Mouse (Mus musculus) adrenal gland, postnatal 4 days (tissue): ENCODE data around the gene C77080. TPM values are rescaled to one million over a fixed set of nuclear protein-coding genes. Genes with fewer than 3 reads are reported as not detected.
"Not testable (repeated sequence)": the region's sequence is repeated elsewhere in the genome, so short reads cannot be mapped to it uniquely, and the experiment has no call there.

Experiments
- DNase-seq, 2 experiments: peaks; one replicate each; pipeline ENCODE4 v3.0.0; 2021 to 2022; ENCODE audit warnings: low spot score in 2 of 2, mixed read lengths in 2 of 2
- total RNA-seq, 2 experiments: library from RNA; stranded (reverse); gene quantifications; 2 replicates each; pipeline ENCODE4 v1.2.3; 2021

Gene C77080
- total RNA-seq, 2 experiments from 2014 or later, result 15.7 to 21.0 TPM

- no peak for DNase-seq
Measured at GRCm38 (mm10) chr4:129221097-129222010, 39.9 kb downstream of the C77080 start.

DNA sequence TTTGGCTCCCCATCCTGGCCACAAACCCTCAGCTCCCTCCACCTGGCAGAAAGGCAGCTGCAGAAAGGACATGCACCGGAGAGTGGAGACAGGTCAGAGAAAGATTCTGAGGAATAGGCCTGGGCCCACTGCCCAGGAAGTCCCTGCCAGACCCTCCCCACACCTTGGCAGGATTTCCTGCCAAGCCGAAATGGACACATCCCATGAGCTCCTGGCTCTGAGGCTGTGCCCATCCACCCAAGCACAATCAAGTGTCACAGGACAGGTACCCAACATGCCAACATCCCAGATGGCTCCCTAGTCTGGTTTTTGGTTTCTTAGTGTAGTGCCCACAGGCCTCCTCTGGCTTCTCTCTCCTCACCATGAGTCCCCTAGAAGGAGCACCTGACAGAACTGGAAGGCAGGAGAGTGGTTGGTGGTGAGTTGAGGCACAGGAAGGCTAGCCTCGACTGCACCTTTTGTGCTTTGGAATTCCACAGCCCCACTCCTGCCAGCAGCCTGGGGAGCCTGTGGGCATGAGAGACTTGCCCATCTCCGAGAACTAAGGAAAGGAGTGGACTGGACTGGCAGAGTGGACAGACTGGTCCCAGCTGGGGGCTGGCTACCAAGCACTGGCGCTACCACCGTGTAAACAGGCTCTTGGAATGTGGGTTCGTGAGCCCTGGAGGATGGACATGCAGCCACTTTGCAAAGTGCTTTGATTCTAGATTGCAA, 40.7 kb downstream of the C77080 start:
- DNase-seq, result no peak

DNA sequence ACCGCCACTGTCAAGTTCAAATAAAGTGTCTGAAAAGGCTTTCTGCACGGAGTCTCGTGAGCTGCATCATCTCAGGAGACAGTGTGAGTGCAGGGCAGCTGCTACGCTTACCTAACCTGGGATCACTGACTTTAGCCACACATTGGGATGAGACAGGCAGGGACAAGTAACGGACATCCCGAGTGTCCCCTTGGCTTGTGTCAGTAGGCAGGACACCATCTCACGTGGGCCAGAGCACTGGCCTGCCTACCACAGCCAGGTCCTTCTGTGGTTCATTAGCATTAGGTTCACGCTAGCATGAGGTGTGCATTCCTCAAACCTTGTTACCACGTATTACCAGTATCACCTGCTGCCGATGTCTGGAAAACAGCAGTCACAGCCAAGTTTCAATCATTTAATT, 42.0 kb downstream of the C77080 start:
- no peak for DNase-seq

- no peak for DNase-seq
Measured at GRCm38 (mm10) chr4:129218569-129219175, 42.5 kb downstream of the C77080 start.

GRCm38 (mm10) chr4:129212486-129212885, 48.7 kb downstream of the C77080 start:
- not testable (repeated sequence) for DNase-seq

DNA sequence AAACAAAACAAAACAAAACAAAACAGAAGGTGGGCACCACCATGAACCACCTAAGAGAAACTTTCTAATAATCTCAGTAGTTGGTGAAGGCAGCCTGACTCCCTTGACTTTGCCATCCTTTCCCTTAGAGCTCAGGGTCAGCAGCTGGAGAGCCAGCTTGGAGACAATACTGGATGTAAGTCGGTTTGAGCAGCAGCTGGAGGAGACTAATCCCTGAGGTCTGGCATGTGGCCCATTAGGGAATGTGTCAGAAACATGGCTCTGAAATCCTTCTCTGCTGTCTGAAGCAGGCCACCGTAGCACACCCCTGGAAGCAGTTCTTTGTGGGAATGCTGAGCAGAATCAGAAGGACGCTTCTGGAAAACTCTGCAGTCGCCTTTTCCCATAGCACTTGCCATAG, 49.7 kb downstream of the C77080 start:
- DNase-seq, result no peak

DNA sequence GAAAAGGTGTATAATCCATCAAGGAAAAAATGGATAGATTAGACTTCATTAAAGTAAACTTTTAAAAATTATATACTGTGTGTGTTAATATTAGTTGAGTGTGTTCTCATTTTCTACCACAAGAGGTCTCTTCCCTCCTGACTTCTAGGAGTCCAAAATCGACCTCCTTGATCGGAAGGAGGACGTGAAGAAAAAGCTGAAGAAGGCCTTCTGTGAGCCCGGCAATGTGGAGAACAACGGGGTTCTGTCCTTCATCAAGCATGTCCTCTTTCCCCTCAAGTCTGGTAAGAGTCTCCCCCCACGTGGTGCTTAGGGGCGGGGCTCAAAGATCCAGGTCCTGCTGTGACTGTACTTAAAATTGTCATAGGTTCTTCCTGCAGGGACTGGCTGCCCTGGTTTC, 51.7 kb downstream of the C77080 start:
- DNase-seq, result no peak

DNA sequence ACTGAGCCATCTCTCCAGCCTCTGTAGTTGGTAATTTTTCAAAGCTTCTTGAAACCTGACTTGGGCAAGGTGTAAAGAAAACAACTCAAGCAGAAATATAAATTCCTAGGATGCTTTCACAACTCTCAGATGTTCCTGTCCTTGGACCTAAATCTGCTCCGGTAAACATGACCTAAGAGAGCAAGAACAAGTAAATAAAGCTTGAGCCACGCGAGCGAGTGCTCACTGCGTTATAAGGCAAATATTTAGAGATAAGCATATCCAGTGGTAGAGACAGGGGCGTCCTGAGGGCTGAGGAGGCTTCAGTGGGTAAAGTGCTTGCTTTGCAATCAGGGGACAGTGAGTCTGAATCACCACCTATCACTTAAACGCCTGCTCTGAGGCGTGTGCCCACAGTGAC, 54.4 kb downstream of the C77080 start:
- DNase-seq, result no peak

- no peak for DNase-seq
Measured at GRCm38 (mm10) chr4:129204655-129205054, 56.5 kb downstream of the C77080 start.

DNA sequence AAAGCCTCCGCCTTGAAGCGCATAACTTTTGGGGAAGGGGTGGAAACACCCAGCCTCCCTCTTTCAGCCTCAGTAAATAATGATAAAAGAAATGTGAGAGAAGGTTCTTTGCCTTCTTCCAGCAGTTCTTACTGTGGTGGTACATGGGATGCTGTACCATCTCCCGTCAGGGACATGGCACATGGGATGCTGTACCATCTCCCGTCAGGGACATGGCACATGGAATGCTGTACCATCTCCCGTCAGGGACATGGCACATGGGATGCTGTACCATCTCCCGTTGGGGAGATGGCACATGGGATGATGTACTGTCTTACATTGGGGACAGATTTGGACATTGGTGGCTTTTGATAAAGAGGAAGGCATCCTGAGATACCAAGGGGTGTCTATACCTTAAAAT, 63.7 kb downstream of the C77080 start:
- DNase-seq, result no peak

DNA sequence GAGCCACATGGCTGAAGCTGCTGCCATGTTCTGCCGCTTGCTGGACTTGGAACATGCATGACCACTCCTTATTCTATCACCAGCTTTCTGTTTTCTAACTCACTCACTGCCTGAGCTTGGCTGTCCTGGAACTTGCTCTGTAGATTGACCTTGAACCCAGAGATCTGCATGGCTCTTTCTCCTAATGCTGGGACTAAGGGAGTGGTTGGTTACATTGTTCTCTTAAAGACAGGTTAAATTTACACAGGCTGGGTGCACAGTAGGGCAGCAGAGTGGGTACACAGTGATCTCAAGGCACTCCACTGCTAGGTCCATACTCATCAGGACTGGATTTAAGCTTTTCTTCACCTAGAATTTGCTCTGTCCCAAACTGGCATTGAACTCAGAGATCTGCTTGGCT, 66.9 kb downstream of the C77080 start:
- no peak for DNase-seq

DNA sequence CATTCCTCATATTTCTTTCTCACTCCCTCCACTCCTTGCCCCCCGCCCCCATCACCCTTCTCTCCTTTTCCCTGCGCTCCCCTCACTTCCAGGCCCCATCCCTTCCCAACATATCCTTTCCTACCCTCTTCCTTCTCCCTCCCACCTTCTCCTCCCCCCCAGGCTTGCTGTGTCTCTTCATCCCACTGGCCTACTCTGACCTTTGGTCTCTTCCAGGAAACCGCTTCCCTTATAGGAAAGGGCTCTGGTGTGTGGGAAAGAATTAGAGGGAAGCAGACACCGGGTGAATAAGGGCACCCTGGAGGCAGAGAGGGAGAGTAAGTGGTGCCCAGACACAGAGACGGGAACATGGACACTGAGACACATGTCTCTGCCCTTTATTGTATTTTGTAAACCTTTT, 69.5 kb downstream of the C77080 start:
- no peak for DNase-seq

GRCm38 (mm10) chr4:129190538-129190937, 70.7 kb downstream of the C77080 start:
- DNase-seq, result no peak

- DNase-seq, result peak; percentile 89 to 98
Measured at GRCm38 (mm10) chr4:129189542-129190519, 71.4 kb downstream of the C77080 start, which contains the start of the genes S100pbp and Yars. Gene S100pbp (minus strand): TSS chr4:129189727. Gene Yars (plus strand): TSS chr4:129189760.

DNA sequence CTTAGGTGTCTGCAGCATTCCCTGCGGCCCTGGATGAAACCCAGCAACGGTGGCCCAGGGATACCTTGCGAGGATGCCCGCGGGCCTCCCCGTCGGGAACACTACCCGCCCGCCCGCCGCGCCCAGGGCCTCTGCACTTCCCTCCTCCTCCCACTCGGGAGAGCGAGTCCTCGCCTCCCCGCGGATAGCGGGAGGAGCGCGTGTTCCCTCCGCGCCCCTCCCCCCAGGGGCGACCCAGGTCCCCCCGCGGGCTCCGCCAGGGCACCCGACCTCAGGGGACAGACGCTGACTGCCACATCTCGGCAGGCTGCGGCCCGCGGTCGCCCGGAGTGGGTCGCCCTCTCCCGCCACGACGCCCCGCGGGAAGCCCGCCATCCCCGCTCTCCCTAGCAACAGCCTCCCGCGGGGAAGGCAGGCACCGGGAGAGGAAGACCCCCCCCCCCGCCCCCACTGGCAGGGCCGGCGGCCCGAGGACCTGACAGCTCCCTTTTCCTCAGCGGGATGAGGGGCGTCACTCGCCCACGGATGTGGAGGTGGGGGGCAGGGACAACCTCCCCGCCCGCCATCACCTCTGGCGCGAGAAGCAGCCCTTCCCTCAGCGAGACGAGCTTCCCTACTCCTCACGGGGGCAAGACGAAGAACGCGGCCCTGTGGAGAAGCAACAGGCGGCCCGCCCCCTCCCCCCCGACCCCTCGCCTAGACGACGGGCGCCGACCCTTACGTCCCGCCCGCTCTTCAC, 72.2 kb downstream of the C77080 start:
- DNase-seq, result peak; percentile 28

- no peak for DNase-seq
Measured at GRCm38 (mm10) chr4:129188041-129188659, 73.1 kb downstream of the C77080 start.

- no peak for DNase-seq
Measured at GRCm38 (mm10) chr4:129179560-129179959, 81.6 kb downstream of the C77080 start.

DNA sequence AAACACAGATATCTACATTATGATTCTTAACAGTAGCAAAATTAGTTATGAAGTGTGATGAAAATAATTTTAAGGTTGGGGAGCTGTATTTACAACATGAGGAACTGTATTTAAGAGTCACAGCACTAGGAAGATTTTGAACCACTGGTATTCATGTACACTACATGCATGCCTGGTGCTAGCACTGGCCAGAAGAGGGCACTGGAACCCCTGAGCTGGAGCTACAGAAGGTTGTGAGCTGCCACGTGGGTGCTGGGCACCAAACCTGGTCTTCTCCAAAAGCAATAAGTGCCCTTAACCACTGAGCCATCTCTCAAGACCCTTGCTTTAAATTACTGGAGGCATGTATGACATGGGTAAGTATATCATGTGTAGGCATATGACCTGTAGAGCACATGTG, 88.7 kb downstream of the C77080 start:
- no peak for DNase-seq
